Mouse (Mus musculus) lung, adult 2 months (tissue): ENCODE data around the gene Smarca2.
A peak's percentile ranks its signal among the peaks of the same experiment; 100 is the strongest.

ENCODE experiments used
- CTCF ChIP-seq: fragments of 200-500 bp; IDR thresholded peaks from 2 replicates; pipeline ENCODE4 v1.5.1; 2011; ENCODE audit warnings: mild to moderate bottlenecking, low read length, control low read depth; ENCODE audit not compliant: insufficient read depth
- POLR2A ChIP-seq: fragments of 200-500 bp; IDR thresholded peaks from 2 replicates; pipeline ENCODE4 v1.6.1; 2011; ENCODE audit warnings: low read depth, mild to moderate bottlenecking, control low read depth, low read length, borderline replicate concordance; ENCODE audit errors: extremely low read depth

- TF ChIP-seq CTCF (no peak), POLR2A (0 out of 2 replicates have a peak, but pooled peaks have one; percentile 1)
These were observed 829 bp downstream of the Smarca2 start for GRCm38 (mm10) chr19:26605438-26606320.
